Mouse (Mus musculus) kidney, postnatal 4 days (tissue): ENCODE data around the gene Cby1.

ENCODE experiments used
- DNase-seq, 2 experiments: peaks; one replicate each; pipeline ENCODE4 v3.0.0; 2021; ENCODE audit warnings: mixed read lengths in 2 of 2

The Cby1 gene

GRCm38 (mm10) chr15:79708229-79708822 lies 49.3 kb downstream of the Cby1 start:
- DNase-seq, result no peak

DNA sequence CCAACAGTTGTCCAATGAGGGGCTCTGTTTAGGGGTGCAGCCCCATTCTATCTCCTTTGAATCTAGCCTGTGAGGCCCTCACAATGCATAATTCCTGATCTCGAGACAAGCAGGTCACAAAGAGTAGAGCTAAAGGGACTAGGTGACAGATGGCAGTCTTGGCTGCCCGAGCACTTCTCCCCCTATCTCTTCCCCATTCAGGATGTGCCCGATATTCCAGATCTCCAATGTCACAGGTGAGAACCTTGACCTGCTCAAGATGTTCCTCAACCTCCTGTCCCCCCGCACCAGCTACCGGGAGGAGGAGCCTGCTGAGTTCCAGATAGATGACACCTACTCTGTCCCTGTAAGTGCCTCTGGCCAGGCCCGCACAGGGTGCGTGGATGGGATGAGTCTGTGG lies 56.6 kb downstream of the Cby1 start:
- no peak for DNase-seq

GRCm38 (mm10) chr15:79716710-79717109 lies 57.7 kb downstream of the Cby1 start:
- DNase-seq, result no peak
